Mouse (Mus musculus) C2C12 (cell line): Measurements from ENCODE around the gene Cdiptos. TPM values are rescaled to one million over a fixed set of nuclear protein-coding genes. Genes with fewer than 3 reads are reported as not detected.

Experiments used
- H3K27me3 ChIP-seq: one replicate; pipeline ENCODE4 v1.6.1; 2011; ENCODE audit not compliant: control insufficient read depth, insufficient read depth, insufficient read length
- H3K36me3 ChIP-seq: one replicate; pipeline ENCODE4 v1.6.1; 2011; ENCODE audit not compliant: control insufficient read depth, insufficient read depth
- H3K4me3 ChIP-seq: one replicate; pipeline ENCODE4 v1.5.1; 2011; ENCODE audit warnings: mild to moderate bottlenecking, control low read depth; ENCODE audit not compliant: poor library complexity, insufficient read depth, severe bottlenecking
- H3K79me2 ChIP-seq: one replicate; pipeline ENCODE4 v1.6.1; 2011; ENCODE audit not compliant: control insufficient read depth, insufficient read depth
- H3K79me3 ChIP-seq: one replicate; pipeline ENCODE4 v1.6.1; 2011; ENCODE audit warnings: low read depth, control low read depth
- H3ac ChIP-seq: one replicate; pipeline ENCODE3; 2011; ENCODE audit warnings: low read depth; ENCODE audit not compliant: control insufficient read depth, insufficient read length
- CEBPB ChIP-seq: IDR thresholded peaks from one replicate; pipeline ENCODE4 v1.6.1; 2011; ENCODE audit warnings: low read depth, mild to moderate bottlenecking, control low read depth, moderate library complexity
- CTCF ChIP-seq: IDR thresholded peaks from one replicate; pipeline ENCODE4 v1.5.1; 2011; ENCODE audit not compliant: control insufficient read depth, insufficient read depth, insufficient read length
- FOSL1 ChIP-seq: IDR thresholded peaks from one replicate; pipeline ENCODE4 v1.8.0; 2011; ENCODE audit warnings: mild to moderate bottlenecking, low read length; ENCODE audit not compliant: poor library complexity, insufficient read depth, severe bottlenecking
- MAX ChIP-seq: IDR thresholded peaks from one replicate; pipeline ENCODE4 v1.6.1; 2011; ENCODE audit warnings: mild to moderate bottlenecking, control low read depth
- MYOD1 ChIP-seq: IDR thresholded peaks from one replicate; pipeline ENCODE4 v1.6.1; 2011; ENCODE audit warnings: low read depth; ENCODE audit not compliant: control insufficient read depth, insufficient read length
- MYOG ChIP-seq: IDR thresholded peaks from one replicate; pipeline ENCODE4 v1.6.1; 2011; ENCODE audit not compliant: control insufficient read depth, insufficient read length; ENCODE audit errors: extremely low read depth
- USF1 ChIP-seq: IDR thresholded peaks from one replicate; pipeline ENCODE4 v1.6.1; 2011; ENCODE audit warnings: low read depth, mild to moderate bottlenecking, control low read depth, moderate library complexity
- polyA plus RNA-seq: library from polyadenylated mRNA; unstranded; fragments of >200 nt; fragmentation: generic; extraction: Trizol; gene quantifications from one replicate; pipeline ENCODE4 v1.2.1, GENCODE M21; 2012; ENCODE audit warnings: missing spikeins

Cdiptos gene
- polyA plus RNA-seq, 1 experiment = 0.06 TPM

DNA sequence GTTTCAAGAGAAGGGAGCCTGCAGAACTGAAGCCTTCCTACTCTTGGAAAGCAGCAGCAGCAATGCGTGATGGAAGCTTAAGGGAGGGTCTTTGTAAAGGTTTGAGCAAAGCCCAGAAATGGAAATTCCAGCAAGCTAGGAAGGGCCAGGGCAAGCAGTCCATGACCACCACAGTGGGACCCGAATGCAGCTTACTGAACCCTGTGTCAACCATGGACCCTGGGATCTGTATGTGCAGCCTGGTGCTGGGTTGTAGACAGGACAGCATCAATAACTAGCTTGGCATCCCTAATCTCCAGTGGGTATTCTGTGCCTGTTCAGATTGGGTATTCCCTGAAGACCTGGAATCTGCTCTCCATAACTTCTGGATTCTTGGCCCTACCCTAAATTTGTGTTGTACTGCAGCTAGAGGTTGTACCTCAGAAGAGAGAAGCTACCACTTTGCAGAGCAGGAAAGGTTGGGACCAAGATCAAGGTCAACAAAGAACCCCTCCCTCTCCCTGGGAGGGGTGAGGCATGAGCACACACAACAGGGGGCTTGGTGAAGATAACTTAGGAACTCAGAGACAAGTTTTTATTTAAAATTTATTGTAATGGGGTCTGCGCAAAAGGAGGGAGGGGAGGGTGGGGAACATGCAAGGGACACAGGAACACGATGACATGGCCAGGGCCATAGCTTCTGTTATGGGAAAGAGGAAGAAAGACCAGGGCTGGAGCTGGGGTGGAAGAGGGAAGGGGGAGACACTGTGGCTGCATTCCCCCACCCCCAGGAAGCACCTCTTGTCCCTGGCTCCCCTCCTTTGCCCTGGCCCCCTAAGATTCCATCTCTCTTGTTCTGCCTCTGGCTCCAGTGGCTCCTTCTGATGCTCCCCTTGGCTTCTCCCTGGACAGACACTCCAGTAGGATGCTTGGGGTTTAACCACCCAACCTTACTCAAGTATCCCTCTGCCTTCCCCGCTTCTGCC is 45.9 kb upstream of the Cdiptos start:
- Histone ChIP-seq H3K27me3 (no peaks in the 10 kb centered on the region), H3K36me3 (peaks cover 27% of the 10 kb centered on the region), H3K79me3 (peaks cover 20% of the 10 kb centered on the region), H3K79me2 (peaks cover 33% of the 10 kb centered on the region), H3ac (no peak overlapping the region), H3K4me3 (no peak overlapping the region)
- TF ChIP-seq MAX (no peak), MYOG (no peak), CTCF (no peak), MYOD1 (no peak), CEBPB (no peak), USF1 (no peak), FOSL1 (no peak)

- TF ChIP-seq MAX (no peak), CTCF (no peak), MYOG (no peak), USF1 (no peak), MYOD1 (no peak), FOSL1 (no peak), CEBPB (no peak)
- no peaks in the 10 kb centered on the region for H3K27me3 ChIP-seq
- H3ac ChIP-seq = no peak within 1 kb of the TSS
- peaks cover 27% of the 10 kb centered on the region for H3K36me3 ChIP-seq
- peaks cover 20% of the 10 kb centered on the region for H3K79me3 ChIP-seq
- peaks cover 33% of the 10 kb centered on the region for H3K79me2 ChIP-seq
- H3K4me3 ChIP-seq = no peak within 1 kb of the TSS
Observed at GRCm38 (mm10) chr7:127020901-127021562, 45.1 kb upstream of the Cdiptos start, which contains the start of the genes Gm42742 and Prrt2. Gm42742 (minus strand) TSS chr7:127021097. Prrt2 (minus strand) TSS chr7:127021211.

- Histone ChIP-seq H3ac (no peak overlapping the region), H3K79me2 (peaks cover 34% of the 10 kb centered on the region), H3K79me3 (peaks cover 23% of the 10 kb centered on the region), H3K27me3 (no peaks in the 10 kb centered on the region), H3K36me3 (peaks cover 30% of the 10 kb centered on the region), H3K4me3 (no peak overlapping the region)
- TF ChIP-seq FOSL1 (no peak), CTCF (no peak), MAX (no peak), USF1 (no peak), MYOD1 (no peak), MYOG (no peak)
Observed at GRCm38 (mm10) chr7:127020491-127020890, 44.6 kb upstream of the Cdiptos start.

GRCm38 (mm10) chr7:127020031-127020430 is 44.1 kb upstream of the Cdiptos start:
- Histone ChIP-seq H3K79me2 (peaks cover 34% of the 10 kb centered on the region), H3K79me3 (peaks cover 22% of the 10 kb centered on the region), H3K36me3 (peaks cover 35% of the 10 kb centered on the region), H3ac (no peak overlapping the region), H3K4me3 (no peak overlapping the region), H3K27me3 (no peaks in the 10 kb centered on the region)
- TF ChIP-seq CTCF (no peak), MYOG (no peak), FOSL1 (no peak), USF1 (no peak), MYOD1 (no peak), MAX (no peak), CEBPB (no peak)

GRCm38 (mm10) chr7:127019306-127019960 is 43.5 kb upstream of the Cdiptos start:
- TF ChIP-seq MYOD1 (no peak), MYOG (no peak), USF1 (no peak)
- Histone ChIP-seq H3K4me3 (no peak overlapping the region), H3K27me3 (no peaks in the 10 kb centered on the region), H3ac (no peak overlapping the region), H3K79me3 (peaks cover 16% of the 10 kb centered on the region), H3K36me3 (peaks cover 31% of the 10 kb centered on the region), H3K79me2 (peaks cover 32% of the 10 kb centered on the region)
